Mouse (Mus musculus) heart, postnatal 25 days (tissue): ENCODE data around the gene Podnl1. TPM values are rescaled to one million over a fixed set of nuclear protein-coding genes. Genes with fewer than 3 reads are reported as not detected.
A peak's percentile ranks its signal among the peaks of the same experiment; 100 is the strongest.

Source experiments
- DNase-seq: peaks from one replicate; pipeline ENCODE4 v3.0.0; 2022; ENCODE audit warnings: low spot score
- intact Hi-C: fragments of 180-260 bp; cut with DNase I; formaldehyde crosslinking; loops from one replicate; pipeline ENCODE4 v1.15.1; 2025
- total RNA-seq, 2 experiments: library from RNA; stranded (reverse); gene quantifications; 2 replicates each; pipeline ENCODE4 v1.2.3; 2021

Podnl1 gene
- total RNA-seq, 2 experiments from 2014 or later: not detected

DNA sequence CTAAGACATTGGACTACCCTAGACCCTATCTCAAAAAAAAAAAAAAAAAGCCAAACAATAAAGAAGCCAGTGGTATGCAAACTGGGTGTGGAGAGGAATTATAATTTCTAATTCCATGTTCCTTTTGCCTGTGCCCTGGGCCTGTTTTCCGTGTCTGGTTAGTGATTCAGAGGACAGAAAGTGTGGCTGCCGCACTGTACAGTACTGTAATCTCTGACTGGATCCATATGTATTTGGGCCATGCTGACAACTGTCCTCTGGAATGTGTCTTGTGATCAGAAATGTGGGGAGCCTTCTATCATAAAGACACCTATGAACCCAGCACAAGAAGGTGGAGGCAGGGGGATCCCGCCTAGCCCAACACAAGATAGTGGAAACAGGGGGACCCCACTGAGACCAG lies 3.6 kb upstream of the Podnl1 start:
- intact Hi-C loops: no loop called here
- DNase-seq: no peak

DNA sequence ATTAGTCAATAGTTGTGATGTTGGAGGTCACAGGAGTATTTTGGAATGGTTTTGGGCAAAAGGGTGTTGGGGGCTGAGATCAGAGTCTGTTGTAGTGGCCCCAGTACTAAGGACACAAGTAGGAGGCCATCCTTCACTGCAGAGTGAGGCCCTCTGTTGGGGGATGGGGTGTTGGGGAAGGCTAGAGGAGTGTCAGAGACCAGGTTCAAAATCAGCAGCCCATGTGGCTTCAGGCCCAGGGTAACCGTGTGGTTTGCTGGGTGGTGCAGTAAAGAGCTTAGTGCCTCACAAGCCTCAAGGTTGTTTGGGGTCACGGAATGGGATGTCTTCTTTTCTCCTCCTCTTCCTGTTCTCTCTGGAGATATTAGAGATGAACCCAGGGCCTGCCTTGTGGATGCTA lies 953 bp downstream of the Podnl1 start:
- intact Hi-C loops: no loop called here
- no peak for DNase-seq

DNA sequence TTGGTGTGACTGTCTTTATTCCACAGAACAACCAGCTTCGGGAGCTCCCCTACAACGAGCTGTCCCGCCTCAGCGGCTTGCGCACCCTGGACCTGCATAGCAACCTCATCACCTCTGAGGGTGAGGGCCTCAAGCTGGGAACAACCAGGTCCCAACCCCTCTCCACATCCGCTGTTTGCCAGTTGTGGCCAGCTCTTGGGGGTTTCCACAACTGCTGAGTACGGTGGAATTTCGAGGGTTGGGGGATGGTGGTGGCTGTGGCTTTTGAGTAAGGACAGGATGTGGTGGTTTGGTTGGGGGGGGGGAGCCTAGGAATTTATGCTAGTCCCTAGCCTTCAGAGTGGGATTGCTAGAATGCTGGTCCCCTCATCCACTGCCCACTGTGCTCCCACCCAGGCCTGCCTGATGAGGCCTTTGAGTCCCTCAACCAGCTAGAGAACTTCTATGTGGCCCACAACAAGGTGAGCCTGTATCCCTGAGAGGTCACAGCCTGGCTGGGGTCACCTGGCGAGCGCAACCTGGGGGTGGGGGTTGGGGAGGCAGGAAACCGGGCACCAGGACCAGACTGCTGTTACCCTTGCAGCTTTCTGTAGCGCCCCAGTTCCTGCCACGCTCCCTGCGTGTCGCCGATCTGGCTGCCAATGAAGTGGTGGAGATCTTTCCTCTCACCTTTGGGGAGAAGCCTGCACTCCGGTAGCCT lies 1.6 kb downstream of the Podnl1 start:
- no peak for DNase-seq
- intact Hi-C loops: no loop called here

DNA sequence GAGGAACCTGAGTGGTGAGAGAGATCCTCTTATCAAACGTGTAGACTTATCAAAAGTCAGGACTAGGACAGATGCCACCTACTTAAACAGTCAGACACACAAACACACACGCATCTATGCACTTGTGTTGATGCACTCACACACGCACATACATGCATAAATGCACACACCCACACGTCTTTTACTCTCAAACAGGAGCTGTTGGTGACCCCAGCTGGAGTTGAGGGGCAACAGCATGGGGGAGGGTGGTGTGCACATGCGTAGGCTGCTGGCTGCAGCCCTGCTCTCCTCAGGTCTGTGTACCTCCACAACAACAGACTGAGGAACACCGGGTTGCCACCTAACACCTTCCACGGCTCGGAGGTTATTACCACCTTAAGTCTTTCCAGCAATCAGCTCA lies 2.5 kb downstream of the Podnl1 start:
- no peak for DNase-seq
- intact Hi-C loops: no loop called here

DNA sequence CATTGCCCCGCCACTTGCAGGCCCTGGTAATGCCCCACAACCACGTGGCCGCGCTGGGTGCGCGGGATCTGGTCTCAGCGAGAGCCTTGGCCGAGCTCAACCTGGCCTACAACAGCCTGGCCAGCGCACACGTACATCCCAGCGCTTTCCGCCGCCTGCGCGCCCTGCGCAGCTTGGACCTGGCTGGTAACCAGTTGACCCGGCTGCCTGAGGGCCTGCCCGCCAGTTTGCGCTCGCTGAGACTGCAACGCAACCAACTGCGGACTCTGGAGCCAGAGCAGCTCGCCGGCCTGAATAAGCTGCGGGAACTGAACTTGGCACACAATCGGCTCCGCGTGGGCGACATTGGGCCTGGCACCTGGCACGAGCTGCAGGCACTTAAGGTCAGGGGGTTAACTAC lies 5.0 kb downstream of the Podnl1 start:
- intact Hi-C loops: no loop called here
- DNase-seq: no peak

DNA sequence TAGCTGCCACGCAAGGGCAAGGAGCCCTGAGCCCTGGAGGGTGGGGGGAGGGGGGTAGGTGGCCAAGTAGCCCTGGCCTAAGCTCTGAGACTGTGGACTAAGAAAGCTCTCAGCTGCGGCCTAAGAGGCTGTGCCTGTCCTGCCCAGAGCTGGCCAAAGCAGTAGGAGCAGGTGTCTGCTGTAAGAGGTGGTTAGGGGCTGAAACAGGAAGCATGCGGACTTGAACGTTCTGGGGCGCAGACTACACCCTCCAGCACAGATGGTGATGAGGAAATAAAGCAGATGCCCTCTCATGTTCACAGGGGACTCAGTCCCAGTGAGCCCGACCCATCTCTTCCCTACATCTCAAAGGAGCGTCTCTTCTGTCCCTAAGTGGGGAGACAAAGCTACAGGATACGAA lies 6.4 kb downstream of the Podnl1 start:
- intact Hi-C loops: no loop called here
- no peak for DNase-seq

DNA sequence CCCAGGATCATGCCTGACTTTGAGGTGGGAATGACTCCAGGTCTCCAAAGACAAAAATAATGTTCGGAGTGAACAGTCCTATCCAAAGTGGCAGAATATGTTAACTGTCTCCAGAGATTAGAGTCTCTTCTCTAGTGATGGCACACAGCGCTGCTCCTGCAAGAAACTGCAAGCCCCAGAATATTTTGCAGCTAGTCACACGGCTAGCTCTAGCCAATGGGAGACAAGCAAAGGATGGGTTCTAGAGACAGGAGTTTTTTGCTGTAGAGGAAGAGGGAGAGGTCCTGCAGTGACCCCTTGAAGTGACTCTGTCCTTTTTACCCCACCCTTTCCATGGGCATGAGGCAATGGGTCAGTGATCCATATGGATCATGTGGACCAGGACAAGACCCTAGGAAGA lies 12.1 kb downstream of the Podnl1 start:
- no peak for DNase-seq
- intact Hi-C loops: no loop called here

DNA sequence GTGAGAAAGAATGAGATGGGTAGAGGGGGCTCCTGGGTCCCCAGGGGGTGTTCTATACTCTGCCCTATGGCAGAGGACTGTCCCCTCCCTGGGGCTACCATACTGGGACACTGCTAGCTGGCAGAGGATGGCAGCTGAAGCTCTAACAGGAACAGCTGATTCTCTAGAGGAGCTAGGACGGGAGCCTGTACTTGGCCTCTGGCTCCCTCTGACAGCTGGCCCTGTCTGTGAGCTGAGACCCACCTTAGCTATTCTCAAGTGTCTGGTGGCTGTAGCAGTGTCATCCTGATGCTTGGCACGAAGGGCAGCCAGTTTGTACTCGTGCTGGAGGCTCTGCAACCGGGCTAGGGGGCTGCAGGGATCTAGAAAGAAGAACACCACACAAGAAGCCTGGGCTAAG lies 15.0 kb downstream of the Podnl1 start:
- no peak for DNase-seq
- intact Hi-C loops: no loop called here

DNA sequence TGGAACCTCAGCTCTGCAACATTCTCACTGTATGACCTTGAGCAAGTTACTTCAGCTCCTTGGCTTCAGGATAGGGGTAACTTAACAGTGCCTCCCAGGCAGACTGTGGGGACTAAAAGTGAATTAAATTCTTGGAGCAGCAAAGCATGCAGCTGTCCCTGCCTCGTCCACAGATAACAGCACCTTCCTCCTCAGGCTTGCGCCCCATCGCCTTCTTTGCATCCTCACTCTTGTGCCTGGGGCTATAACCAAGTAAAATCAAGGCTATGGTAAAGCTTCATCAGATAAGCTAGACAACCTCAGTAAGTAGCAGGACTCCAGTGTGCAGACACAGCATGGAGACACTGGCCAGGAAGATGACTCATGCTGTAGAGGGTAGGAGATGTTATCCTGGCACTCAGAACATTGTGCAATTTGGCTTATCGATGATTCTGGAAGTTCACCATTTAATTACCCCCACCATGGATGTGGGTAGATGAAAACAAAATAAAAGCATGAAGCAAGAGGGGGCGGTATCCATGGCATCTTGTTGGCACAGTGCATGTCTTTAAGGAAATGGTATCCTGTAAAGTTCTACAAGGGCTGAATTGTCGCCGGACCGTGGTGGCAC lies 19.0 kb downstream of the Podnl1 start:
- intact Hi-C loops: loop anchor here (5.0 kb wide), 1 partner anchor 77 kb away; the partner anchor contains the start of genes Gm10643 and Rfx1

DNA sequence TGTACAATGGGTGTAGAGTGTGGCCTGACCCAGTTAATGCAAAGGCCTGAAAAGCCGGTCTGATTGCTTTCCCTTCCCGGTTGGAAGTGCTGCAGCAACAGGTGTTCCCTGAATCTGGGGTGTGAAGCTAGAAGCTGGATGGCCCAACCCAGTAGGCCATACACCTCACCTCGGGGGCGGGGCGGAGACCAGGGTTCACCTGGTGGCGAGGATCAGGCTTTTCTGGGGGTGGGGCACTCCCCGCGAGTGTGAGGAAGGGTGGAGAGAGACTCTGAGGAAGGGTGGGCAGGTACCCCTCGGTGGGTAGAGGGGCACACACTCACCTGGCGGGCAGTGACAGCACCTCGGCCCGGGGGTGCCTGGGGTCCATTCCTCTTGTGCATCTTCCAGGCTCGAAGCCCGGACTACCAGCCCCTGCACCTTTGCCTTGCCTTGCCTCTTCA lies 21.6 kb downstream of the Podnl1 start:
- DNase-seq: no peak
- intact Hi-C loops: loop anchor here (2.0 to 5.0 kb wide), 2 partner anchors 43 to 80 kb away; partner anchors contain the start of genes Dcaf15, Gm10643 and Rfx1

More for the DNA sequence above, 19.0 kb downstream of the Podnl1 start:
- no peak for DNase-seq

DNA sequence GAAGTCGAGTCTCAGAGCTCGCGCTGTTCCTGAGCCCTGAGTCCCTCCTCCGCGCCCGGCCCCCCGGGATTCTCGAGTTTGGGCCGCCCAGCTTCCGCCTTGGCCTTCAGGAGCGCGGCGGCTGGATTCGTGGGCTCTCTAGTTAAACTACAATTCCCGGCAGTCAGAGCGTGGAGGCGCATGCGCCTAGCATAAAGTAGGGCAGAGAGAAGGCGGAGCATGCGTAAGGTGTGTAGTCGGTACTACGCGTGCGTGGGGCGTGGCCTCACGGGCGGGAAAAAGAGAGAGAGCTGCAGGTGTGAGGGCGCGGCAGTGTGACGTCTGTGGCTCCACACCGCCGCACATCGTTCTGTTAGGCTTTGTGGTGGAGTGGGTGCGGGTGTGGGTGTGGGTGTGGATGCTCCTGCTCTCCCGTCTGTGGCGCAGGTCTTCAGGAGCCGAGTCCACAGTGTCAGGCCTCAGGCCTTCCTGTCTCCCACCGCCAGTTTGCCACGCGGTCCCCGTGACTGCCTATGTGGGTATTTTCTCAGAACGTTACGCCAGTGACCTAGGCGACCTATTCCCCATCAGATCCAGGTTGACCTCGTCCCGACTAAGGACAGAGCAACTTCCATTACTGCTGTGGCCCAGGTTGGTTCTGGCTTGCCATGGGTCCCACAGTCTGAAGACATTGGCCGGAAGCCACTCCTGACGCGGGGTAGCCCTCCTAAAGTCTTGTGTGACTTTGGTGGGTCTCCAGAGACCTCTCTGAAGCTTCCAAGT lies 22.2 kb downstream of the Podnl1 start, which contains the start of the genes Cc2d1a and 4930432K21Rik:
Gene Cc2d1a, minus strand, starts transcription at position 168 of the 762 bp plus-strand sequence.
Gene 4930432K21Rik, plus strand, starts transcription at position 257 of the 762 bp plus-strand sequence.
- peak; percentile 88 for DNase-seq
- intact Hi-C loops: loop anchor here (2.0 to 5.0 kb wide), 2 partner anchors 43 to 81 kb away; partner anchors contain the start of genes Dcaf15, Gm10643 and Rfx1

DNA sequence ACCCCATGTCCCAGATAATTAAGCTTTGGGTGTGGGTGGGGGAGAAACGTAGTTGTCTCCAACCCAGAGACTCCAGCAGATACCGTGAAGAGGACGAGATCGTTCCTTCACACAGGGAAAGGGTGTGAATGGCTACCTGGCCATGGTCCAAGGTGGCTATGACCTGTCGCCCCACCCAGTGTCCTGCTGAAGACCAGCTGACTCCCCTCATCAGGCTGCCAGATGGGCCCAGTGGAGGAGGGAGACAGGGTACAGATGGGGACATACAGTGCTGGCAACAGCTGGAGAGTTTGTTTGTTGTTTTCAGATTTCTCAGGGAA lies 22.7 kb downstream of the Podnl1 start:
- DNase-seq: no peak
- intact Hi-C loops: loop anchor here (5.0 kb wide), 1 partner anchor 81 kb away; the partner anchor contains the start of genes Gm10643 and Rfx1

DNA sequence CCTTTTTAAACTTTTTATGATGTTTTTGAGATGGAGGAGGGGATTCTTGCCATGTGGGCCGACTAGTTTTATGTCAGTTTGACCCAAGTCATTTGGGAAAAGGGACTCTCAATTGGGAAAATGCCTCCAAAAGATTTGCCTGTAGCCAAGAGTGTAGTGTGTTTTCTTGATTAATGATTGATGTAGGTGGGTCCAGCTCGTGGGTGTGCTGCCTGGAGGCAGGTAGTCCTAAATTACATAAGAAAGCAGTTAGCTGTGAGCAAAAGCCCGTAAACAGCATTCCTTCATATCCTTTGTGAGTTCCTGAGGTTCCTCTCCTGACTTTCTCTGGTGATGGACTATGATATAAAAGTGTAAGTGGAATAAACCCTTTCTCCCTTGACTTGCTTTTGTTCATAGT lies 23.4 kb downstream of the Podnl1 start:
- no peak for DNase-seq
- intact Hi-C loops: loop anchor here (5.0 kb wide), 1 partner anchor 82 kb away; the partner anchor contains the start of genes Gm10643 and Rfx1

DNA sequence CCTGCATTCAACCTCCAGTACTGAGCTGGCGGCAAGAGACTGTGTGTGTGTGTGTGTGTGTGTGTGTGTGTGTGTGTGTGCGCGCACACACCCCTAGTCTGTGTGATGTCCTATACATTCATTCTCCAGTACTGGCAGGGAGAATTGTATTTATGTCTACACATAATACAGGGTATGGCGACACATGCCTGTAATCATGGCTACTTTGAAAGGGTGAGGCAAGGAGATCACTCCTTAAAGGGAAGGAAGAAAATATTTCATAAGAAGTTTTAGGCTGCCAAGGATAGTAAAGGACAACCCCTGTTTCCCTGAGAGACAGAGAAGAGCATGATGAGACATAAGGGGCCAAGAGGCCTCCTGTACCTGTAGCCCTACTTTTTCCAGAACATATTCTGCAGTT lies 31.8 kb downstream of the Podnl1 start:
- intact Hi-C loops: no loop called here
- DNase-seq: no peak

DNA sequence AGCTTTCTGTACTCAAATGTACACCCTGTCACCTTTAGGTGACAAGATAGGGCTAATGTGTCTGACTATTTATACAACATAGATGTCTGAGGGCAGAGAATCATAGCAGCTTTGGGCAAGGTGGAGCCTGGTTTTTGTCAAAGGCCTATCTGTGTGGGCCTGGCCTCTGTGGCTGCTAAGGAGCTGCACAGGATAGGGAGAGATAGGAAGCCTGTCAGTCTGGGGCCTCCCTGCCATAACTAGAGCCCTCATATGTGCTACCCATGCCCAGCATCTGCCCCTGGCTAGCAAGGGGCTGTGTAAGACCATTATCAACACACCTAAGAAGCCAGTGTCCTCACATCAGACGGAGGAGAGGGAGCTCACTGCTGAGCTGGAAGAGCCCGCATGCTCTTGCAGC lies 41.9 kb downstream of the Podnl1 start:
- intact Hi-C loops: no loop called here
- no peak for DNase-seq

DNA sequence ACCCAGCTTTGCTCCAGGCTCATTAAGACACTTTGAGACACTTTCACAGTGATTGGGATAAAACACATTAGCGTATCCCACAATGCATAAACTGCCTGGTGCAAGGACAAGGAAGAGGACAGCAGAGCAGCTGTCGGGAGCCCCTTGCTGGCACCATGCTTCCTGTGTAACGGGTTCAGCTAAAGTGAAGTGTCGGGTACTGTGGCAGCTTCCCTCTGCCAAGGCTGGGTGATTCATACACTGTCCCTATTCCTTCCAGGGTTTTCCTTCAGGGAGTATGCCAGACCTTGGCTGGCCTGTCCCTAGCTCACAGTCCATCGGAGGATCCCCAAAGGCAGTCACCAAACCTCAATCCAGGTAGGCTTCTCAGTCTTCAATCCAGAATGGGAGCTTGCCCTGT lies 44.3 kb downstream of the Podnl1 start:
- DNase-seq: no peak
- intact Hi-C loops: no loop called here

DNA sequence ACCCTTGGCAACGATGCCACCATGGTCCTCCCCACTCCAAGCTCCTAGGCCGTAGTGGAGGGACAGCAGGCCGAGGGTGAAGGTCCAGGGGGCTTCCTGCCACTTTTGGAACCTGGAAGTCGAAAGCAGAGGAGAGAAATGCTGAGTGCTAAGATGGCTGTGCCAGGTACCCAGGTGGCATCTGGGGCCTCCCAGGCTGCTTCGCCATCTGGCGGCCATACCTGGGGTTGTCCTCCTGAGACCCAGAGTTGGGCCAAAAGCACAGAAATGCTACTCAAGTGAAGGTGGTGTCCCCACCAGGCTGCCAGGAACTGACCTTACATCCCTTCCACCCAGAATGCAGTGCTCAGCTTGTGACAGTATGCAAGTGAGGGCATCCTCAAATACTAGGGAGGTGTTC lies 48.1 kb downstream of the Podnl1 start:
- no peak for DNase-seq
- intact Hi-C loops: no loop called here

DNA sequence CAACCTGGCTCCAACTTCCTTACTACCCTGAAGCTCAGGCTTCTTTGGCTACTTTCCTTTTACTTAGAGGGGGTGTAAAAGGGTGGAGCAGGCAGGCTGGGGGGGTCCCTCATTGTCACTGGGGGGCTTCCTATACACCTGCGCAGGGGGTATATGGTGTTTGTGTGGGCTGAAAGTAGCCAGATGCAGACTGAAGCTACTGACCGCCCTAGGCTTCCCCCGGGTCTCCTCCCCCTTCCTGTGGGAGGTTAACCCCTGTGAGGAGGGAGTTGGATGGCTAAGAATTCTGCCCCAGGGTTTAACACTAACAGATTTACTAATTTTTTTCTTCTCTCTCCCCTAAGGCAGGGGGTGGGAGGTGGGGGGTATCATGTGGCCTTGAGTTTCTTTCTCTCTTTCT lies 50.8 kb downstream of the Podnl1 start:
- no peak for DNase-seq
- intact Hi-C loops: no loop called here

DNA sequence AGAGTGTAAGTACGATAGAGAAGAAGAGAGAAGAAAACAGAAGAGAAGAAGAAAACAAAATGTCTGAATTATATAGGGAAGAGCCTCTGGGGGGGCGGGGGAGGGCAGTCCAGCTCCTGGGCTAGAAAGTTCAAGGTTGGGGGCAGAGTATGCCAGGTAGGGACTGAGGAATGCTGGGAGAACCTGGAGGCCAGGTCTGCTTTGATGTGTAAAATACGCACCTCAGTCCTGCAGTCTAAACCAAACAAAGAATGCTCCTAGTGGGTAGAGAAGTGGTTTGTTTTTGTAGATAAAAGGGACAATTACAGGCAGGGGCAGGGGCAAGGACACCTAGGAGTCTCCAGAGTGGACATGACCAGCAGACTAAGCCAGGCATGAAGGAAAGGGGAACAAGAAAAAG lies 51.6 kb downstream of the Podnl1 start:
- DNase-seq: no peak
- intact Hi-C loops: no loop called here

DNA sequence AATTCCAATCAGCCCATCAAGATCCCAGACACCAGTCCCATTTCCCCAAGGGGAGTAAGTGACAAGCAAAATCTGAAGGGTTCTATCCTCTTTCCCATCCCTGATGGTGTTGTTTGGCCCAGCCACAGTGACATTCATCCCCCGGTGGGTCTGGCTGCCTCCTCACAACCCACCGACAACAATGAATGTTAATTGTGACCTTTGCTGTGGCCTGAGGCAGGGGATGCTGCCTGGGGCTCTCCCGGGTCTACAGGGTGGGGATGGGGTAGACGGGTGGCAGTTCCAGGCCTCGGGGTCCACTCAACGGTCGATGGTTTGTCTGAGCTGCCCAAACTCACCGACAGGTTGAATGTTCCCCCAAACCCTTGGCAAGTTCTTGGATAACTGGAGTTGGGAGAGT lies 52.8 kb downstream of the Podnl1 start:
- intact Hi-C loops: no loop called here
- DNase-seq: no peak

DNA sequence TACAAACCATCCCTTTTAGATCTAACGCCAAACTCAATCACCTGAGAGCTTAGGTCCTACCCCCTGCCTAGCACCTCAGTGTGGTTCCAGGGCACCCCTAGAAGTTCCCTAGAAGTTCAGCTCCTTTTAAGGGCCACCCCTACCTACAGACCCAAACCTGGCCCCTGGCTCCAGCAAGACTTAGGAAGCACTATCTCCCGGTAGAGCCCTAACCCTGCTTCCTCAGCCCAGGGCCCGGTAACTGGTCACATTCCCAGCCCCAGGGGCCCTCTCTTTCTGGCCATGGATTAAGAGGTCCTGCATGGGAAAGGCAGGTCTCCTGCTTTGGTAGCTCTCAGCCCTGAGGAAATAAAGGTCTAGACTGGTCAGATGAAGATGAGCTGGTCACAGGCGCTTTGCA lies 54.2 kb downstream of the Podnl1 start:
- intact Hi-C loops: loop anchor here (5.0 to 10.0 kb wide), 2 partner anchors 55 to 138 kb away; partner anchors contain the start of genes Il27ra, Rln3 and Zswim4
- no peak for DNase-seq
